Mouse (Mus musculus) megakaryocyte, adult 5-6 weeks (primary cell): ENCODE data around the gene Spaca6. TPM values are rescaled to one million over a fixed set of nuclear protein-coding genes. Genes with fewer than 3 reads are reported as not detected.
"Not testable (repeated sequence)": the region's sequence is repeated elsewhere in the genome, so short reads cannot be mapped to it uniquely, and the experiment has no call there.

ENCODE experiments used
- ATAC-seq: 2 replicates; pipeline ENCODE4 v1.8.0; 2016; ENCODE audit warnings: mild to moderate bottlenecking, inconsistent platforms; ENCODE audit not compliant: poor library complexity, severe bottlenecking
- total RNA-seq, 2 experiments: library from RNA; stranded (forward) in 1 of 2; stranded (reverse) in 1 of 2; fragments of 153-499, 151-499 nt in 1 of 2; fragments of 221-1000, 200-1000 nt in 1 of 2; gene quantifications; 2 replicates each; pipeline versions ENCODE4 v1.2.3 to v1.2.4; 2015 to 2017

Spaca6 gene
- total RNA-seq, 2 experiments from 2014 or later = 1.9 to 7.5 TPM

DNA sequence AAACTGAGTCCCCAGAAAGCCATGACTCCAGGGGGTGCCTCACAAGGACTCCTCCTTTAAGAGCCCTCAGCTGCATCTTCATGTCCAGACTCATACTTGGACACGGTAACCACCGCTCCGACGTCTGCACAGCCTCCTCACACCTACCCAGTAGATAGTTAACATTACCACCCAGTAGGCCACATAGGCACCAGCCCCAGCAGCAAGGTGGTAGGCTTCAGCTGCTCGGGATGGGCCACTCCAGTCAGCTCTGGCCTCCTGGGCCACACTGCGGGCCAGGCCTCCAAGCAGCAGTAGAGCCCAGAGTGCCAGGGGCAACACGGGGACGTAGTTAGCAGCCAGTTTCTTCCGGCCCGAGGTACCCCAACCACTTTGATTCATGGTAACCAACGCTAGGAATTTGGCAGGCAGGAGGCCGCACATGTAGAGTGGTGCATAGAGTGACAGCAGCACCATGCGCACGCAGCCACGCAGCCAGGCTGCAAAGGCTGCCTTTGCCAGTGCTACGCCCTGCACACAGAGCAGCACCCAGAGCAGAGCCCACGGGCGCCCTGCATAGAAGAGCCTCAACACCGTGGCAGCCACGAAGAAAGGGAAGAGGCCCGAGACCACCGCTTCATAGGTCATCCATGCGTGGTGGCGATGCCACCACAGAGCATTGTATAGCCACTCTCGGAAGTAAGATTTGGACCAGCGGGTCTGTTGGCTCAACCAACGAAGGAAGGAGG, 16.7 kb downstream of the Spaca6 start:
- no peak for ATAC-seq

DNA sequence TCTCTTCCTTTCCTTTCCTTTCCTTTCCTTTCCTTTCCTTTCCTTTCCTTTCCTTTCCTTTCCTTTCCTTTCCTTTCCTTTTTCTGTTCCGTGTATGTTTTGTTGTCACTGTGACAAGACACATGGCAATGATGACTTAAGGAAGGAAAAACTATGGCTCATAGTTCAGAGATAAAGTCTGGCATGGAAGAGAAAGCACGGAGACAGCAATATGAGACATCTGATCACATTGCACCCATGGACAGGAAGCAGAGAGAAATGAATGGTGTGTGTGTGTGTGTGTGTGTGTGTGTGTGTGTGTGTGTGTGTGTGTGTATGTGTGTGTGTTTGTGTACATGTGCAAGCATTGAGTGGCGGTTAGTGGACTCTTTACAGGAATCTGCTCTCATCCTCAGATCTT, 17.6 kb downstream of the Spaca6 start:
- ATAC-seq = not testable (repeated sequence)

DNA sequence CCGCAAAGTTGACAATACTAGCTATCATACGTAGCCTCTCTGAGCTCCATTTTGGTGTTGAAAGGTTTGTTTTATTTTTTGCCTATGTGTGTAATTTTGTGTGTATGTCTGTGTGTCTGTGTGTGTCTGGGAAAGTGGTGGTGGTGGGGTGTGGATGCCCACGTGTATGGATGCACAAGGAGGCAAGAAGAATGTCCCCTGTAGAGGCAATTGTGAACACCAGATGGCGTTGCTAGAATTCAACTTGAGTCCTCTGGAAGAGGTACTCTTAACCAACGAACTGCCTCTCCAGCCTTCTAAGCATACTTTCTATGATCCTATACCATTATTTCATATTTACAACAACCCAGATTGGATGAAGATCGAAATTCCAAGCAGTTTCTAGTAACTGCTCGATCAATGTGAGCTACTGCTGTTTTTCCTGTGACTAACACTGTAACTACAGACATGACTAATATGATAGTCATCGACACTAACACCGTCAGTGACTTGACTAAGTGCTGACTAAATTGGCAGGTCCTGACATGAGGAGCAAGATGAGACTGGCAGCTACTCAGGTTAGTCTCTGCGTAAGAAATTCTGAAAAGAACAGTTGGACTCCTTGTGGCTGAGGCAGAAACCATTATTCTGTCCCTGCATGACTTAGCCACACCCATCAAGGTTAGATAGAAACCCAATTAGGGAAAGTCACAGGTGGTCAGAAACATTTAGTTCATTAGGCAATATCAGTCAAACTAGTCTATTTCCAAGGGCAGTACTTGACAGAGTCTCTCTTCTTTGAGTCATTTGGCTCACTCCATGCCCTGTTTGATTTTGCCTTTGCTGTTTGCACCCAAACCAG, 18.4 kb downstream of the Spaca6 start:
- peak; percentile 74 for ATAC-seq

DNA sequence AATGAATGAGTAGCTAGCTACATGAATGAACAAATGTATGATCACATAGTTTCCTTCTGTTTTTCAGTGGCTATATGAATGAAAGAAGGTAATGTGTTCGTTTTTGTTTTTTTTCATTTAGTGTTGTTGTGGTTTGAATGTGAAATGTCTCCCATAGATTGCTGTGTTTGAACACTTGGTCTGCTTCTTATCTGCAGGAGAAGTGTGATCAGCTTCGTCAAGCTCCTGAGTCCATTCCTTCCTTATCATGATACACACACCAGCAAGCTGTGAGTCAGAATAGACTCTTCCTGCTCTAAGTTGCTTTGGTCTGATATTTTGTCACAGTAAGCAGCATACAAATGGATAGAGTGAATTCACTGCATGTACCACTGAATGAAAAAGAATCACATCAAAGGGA, 22.0 kb downstream of the Spaca6 start:
- no peak for ATAC-seq

- ATAC-seq = no peak
These were observed 23.2 kb downstream of the Spaca6 start for GRCm38 (mm10) chr17:17849906-17850712.

DNA sequence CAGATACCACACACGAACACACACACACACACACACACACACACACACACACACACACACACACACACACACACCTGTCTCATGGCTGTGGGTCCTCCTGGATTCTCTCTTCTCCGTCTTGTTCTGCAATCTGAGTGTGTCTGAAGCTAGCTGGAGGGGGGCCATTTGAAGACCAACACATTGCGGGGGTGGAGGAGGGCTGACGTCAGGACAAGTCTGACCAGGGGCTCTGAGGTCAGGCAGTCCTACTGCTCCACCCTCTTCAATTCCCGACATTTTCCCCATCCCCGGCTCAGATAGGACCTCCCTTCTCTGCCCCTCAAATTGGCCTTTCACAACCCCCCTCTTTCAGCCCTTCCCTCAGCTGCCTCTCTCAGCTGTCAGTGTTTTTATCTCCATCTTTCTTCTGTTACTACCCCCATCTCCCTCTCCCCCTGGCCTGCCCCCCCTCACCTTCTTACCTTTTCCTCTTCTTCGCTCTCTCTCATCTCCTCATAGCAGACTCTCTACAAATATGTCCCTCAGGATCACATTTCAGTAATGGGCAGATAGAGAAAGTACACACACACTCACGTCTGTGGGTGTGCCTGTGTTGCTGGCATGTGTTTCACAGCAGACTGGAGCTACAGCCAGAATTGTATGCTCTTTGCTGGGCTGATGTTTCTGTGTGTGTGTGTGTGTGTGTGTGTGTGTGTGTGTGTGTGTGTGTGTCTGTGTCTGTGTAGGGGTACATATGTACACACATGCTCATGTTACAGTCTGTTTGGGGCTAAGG, 28.3 kb downstream of the Spaca6 start, which contains the start of gene Has1:
Gene Has1, minus strand, starts transcription at position 142 of the 775 bp plus-strand sequence.
- no peak for ATAC-seq

DNA sequence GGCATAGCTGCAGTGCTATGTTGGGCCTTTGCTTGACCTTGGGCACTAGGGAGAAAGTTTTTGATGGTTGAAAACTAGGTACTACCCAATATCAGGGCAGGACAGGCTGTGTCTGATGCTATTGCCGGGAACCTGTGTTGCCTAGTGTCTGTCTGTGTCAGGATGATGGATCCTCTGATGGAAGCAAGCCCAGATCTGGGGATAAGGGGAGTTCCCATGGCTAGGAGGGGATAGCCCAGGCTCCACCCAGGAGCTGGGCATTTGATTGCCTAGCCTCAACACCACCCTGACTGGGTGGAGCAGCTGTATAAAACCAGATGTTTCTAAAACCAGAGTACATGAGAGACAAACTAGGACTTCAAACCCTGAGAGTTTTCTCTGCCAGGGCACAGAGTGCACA, 29.7 kb downstream of the Spaca6 start:
- ATAC-seq = no peak

- ATAC-seq = no peak
These were observed 30.5 kb downstream of the Spaca6 start for GRCm38 (mm10) chr17:17857446-17857845.

DNA sequence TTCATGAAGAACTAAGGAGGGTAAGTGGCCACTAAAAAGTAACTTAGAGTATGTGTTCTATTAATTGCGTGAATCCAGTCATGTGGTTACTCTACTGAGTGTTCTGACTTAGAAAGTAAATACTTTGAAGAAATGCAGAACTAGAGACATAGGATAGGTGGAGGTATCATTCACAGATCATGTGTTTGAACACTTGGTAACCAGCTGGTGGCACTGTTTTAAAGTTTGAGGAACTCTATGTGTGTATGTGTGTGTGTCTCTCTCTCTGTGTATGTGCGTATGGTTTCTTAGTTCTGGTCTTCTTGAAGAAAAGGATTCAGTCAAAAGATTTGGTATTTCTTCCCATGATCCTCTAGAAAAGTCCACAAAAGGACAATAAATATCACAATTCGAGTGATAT, 33.2 kb downstream of the Spaca6 start:
- ATAC-seq = peak; percentile 79

GRCm38 (mm10) chr17:17862360-17862759, 35.4 kb downstream of the Spaca6 start:
- peak; percentile 16; the same call in 1 of the 2 replicates for ATAC-seq

- ATAC-seq = peak; percentile 89
These were observed 38.2 kb downstream of the Spaca6 start for GRCm38 (mm10) chr17:17865168-17865567.

- ATAC-seq = no peak
These were observed 40.0 kb downstream of the Spaca6 start for GRCm38 (mm10) chr17:17866801-17867469.

GRCm38 (mm10) chr17:17870892-17871550, 44.1 kb downstream of the Spaca6 start:
- peak; percentile 47 for ATAC-seq

- peak; percentile 77 for ATAC-seq
These were observed 44.7 kb downstream of the Spaca6 start for GRCm38 (mm10) chr17:17871697-17872096.

DNA sequence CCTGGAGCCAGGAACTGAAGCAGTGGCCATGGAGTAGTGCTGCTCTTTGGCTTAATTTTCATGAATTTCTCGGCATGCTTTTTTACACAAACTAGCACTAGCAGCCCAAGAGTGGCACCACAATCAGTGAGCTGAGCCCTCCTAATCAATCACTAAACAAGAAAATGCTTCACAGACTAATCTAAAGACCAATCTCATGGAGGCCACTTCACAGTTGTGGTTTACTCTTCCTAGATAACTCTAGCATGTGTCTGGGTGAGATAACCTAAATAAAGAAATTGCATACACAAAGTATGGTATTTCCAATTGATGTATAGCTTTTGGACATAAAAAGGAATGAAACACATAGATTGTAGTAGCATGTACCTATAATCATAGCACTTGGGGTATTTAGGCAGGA, 52.4 kb downstream of the Spaca6 start:
- no peak for ATAC-seq

GRCm38 (mm10) chr17:17882672-17883071, 55.7 kb downstream of the Spaca6 start:
- peak; percentile 77 for ATAC-seq

GRCm38 (mm10) chr17:17883840-17884239, 56.9 kb downstream of the Spaca6 start, which contains the start of gene Fpr1:
Gene Fpr1 (minus strand): TSS chr17:17883940.
- no peak for ATAC-seq

DNA sequence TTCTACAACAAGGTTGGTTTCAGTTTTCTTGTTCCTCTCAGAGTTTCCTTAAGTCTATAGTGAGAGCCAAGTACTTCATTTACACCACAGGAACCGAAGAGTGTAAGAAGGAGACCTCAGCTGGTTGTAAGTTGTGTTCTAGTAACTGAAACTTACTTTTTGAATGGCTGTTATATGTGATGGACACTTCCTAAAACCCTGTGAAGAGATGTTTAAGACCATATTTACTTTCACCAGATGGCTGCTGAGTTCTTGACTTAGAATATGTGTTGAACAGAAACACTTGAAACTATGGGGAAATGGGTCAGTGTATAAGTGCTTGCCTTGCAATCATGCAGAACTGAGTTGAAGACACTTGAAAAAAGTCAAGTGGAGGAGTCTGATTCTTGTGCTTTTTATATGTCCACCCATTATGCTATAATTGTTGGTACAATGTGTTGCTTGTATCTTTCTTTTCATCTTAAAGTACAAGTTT, 60.9 kb downstream of the Spaca6 start, which contains the start of the genes Fpr2 and Fpr3:
Gene Fpr2, plus strand, starts transcription at position 51 of the 475 bp plus-strand sequence.
Gene Fpr3, plus strand, starts transcription at position 79 of the 475 bp plus-strand sequence.
- ATAC-seq = peak; percentile 22
